In genomic region chr12:47833793-47834192, GRCm38 (mm10) we compare ENCODE assay signal across 23 mouse cellular contexts.
DNase-seq lines count a peak whose midpoint lies in the region; ATAC-seq lines count a peak whose summit lies in the region.
"Had no signal": no experiment of that assay in that cellular context is flagged by ENCODE, and none has a peak within 500 bp of the region (broad histone marks: within the 10 kb centered on the region; RNA-seq: fewer than 3 reads in every experiment).

No protein-coding gene starts in this region.

- H3K4me2 ChIP-seq in kidney, embryonic 15.5 days, result no peak overlapping the region
- H3K4me2 ChIP-seq: forebrain, embryonic 12.5 days; heart, embryonic 15.5 days; hindbrain, embryonic 14.5 days; limb, embryonic 12.5 days; liver, embryonic 12.5 days; midbrain, embryonic 13.5 days; neural tube, embryonic 13.5 days had no signal

- 82% methylated on average over 4 of the region's 4 CpGs for WGBS in kidney, embryonic 15.5 days

- no peak overlapping the region for H3K27ac ChIP-seq in kidney, embryonic 15.5 days
- H3K27ac ChIP-seq: forebrain, embryonic 12.5 days; heart, embryonic 15.5 days; hindbrain, embryonic 14.5 days; limb, embryonic 12.5 days; liver, embryonic 12.5 days; midbrain, embryonic 13.5 days; neural tube, embryonic 13.5 days had no signal

- no peaks in the 10 kb centered on the region for H3K4me1 ChIP-seq in kidney, embryonic 15.5 days
- H3K4me1 ChIP-seq: forebrain, embryonic 12.5 days; heart, embryonic 15.5 days; limb, embryonic 12.5 days; liver, embryonic 12.5 days; midbrain, embryonic 13.5 days; neural tube, embryonic 13.5 days had no signal

- peaks cover 4% of the 10 kb centered on the region for H3K9me3 ChIP-seq in kidney, embryonic 15.5 days (replicated peaks)

- H3K4me3 ChIP-seq in kidney, embryonic 15.5 days (replicated peaks), result no peak overlapping the region
- H3K4me3 ChIP-seq: forebrain, embryonic 12.5 days; heart, embryonic 15.5 days; limb, embryonic 12.5 days; liver, embryonic 12.5 days; midbrain, embryonic 13.5 days; neural tube, embryonic 13.5 days had no signal

- no peaks in the 10 kb centered on the region for H3K36me3 ChIP-seq in kidney, embryonic 15.5 days
- H3K36me3 ChIP-seq: forebrain, embryonic 12.5 days; heart, embryonic 15.5 days; limb, embryonic 12.5 days; liver, embryonic 12.5 days; midbrain, embryonic 13.5 days; neural tube, embryonic 13.5 days had no signal

- H3K9ac ChIP-seq in kidney, embryonic 15.5 days, result no peak overlapping the region
- H3K9ac ChIP-seq: forebrain, embryonic 12.5 days; heart, embryonic 15.5 days; hindbrain, embryonic 14.5 days; limb, embryonic 12.5 days; liver, embryonic 12.5 days; midbrain, embryonic 13.5 days; neural tube, embryonic 13.5 days had no signal

- no peaks in the 10 kb centered on the region for H3K27me3 ChIP-seq in kidney, embryonic 15.5 days
- H3K27me3 ChIP-seq: forebrain, embryonic 12.5 days; heart, embryonic 15.5 days; limb, embryonic 12.5 days; liver, embryonic 12.5 days; midbrain, embryonic 13.5 days; neural tube, embryonic 13.5 days had no signal

- no peak for ATAC-seq in kidney, embryonic 15.5 days (replicated peaks; ENCODE audit: low FRiP score)
- ATAC-seq in hematopoietic stem cell, adult 5-6 weeks (replicated peaks in 1 of 2; ENCODE audit: insufficient read depth in 1 of 2, low FRiP score in 2 of 2, low TSS enrichment in 1 of 2, low read depth in 1 of 2, poor library complexity in 2 of 2, severe bottlenecking in 2 of 2), result peak; percentile 45 to 65; a peak in 1 of 4 replicates
- ATAC-seq: liver, embryonic 12.5 days; midbrain, embryonic 13.5 days had no signal

- DNase-seq in kidney, postnatal 14 days, result peak; percentile 2
- peak; percentile 3 for DNase-seq in R1 (ENCODE audit: low read depth, low spot score)
- no peak for DNase-seq in cerebellum, adult 9-10 months
- no peak for DNase-seq in spleen, postnatal 10 days (ENCODE audit: low spot score in 2 of 2)
- DNase-seq in spleen, postnatal 36 days (ENCODE audit: low spot score in 2 of 2), result no peak
- DNase-seq: adrenal gland, adult 2 months; cerebellum, adult 11-12 months; cerebellum, postnatal 14 days; heart, postnatal 36 days; kidney, adult 2 months; kidney, postnatal 10 days; lung, adult 2 months; lung, postnatal 14 days; thymus, postnatal 36 days had no signal

Comparison
In these comparisons a context has a peak if more than half of its experiments do, and no peak if none do; other contexts are left out.
1. DNase-seq: peak in kidney, postnatal 14 days (single experiment) and R1 (single experiment); none in cerebellum, adult 9-10 months (single experiment), spleen, postnatal 10 days (0 of 2) and spleen, postnatal 36 days (0 of 2).